Mouse (Mus musculus) c-Kit-positive CD71-positive TER-119-negative erythroid progenitor cells, embryonic 14.5 days (primary cell): ENCODE measurements at regions not wholly inside any gene's neighbourhood (a gene's known extent, or its start where the extent isn't known, plus 50 kb on each side); places are given as distances from the start of the nearest gene placed in this dataset.
A peak's percentile ranks its signal among the peaks of the same experiment; 100 is the strongest.

Source experiments
- DNase-seq: peaks from one replicate; pipeline ENCODE4 v3.0.0-alpha.2; 2013; ENCODE audit warnings: low read depth

- no peak for DNase-seq
Observed at GRCm38 (mm10) chr1:52305679-52306632, 72.9 kb upstream of the Gls start.

- DNase-seq, result peak; percentile 34
Observed at GRCm38 (mm10) chr1:52302557-52302956, 69.5 kb upstream of the Gls start.

GRCm38 (mm10) chr1:52301266-52301665 is 68.2 kb upstream of the Gls start:
- DNase-seq, result peak; percentile 24

GRCm38 (mm10) chr1:52299559-52299958 is 66.5 kb upstream of the Gls start:
- DNase-seq, result no peak

- DNase-seq, result no peak
Observed at GRCm38 (mm10) chr1:52298336-52298735, 65.3 kb upstream of the Gls start.

- no peak for DNase-seq
Observed at GRCm38 (mm10) chr1:52296178-52296577, 63.1 kb upstream of the Gls start.

- no peak for DNase-seq
Observed at GRCm38 (mm10) chr1:52294521-52294920, 61.5 kb upstream of the Gls start.

DNA sequence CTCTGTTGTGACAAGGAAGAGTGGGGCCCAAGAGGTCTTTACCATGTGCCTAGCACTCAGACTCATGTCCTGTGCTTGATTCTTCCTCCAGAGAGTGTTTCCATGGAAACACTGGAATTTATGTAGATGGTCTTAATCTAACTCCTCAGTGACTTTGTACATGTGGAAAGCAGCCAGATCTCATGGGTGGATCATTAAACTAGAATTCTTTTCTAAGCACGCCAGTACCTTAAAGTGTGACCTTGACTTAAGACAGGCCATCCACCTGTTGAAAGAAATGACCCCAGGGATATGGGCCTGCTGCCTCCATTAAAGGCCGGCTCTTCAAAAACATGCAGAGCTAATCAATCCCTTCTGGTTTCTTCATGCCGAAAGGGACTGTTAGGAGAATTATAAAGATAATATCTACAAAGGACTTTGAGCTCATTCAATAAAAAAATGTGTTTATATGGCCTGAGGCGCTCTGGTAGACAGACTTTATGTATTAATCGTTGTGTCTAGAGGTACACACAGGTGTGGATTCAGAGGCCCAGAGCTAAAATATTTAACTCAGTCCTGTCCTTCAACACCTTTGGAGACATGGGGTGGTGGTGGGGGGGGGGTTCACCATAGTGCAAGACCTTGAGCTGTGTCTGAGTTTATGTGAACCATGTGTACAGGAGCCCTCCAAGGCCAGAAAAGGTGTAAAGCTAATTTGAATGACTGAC is 60.5 kb upstream of the Gls start:
- DNase-seq, result no peak
